Mouse (Mus musculus): ENCODE data around the gene Plcxd2.

Gene Plcxd2

DNA sequence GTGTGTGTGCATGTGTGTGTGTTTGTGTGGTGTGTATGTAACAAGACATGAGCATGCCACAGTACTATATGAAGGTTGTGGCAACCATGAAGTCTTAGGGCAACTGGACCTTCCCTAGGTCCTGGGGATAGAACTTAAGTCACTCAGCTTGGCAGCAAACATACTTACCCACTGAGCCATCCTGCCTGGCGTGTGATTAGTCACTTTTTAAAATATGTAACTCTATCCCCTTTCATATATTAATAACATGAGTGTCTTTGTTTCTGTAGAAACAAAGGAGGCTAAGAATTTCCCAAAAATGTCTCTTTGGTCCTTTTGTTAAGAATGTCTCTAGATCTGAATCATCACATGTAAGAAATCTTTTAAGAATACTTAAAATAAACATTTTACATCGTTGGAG, 72.6 kb downstream of the Plcxd2 start:
- DNase-seq (ENCODE audit: low spot score), result no peak

DNA sequence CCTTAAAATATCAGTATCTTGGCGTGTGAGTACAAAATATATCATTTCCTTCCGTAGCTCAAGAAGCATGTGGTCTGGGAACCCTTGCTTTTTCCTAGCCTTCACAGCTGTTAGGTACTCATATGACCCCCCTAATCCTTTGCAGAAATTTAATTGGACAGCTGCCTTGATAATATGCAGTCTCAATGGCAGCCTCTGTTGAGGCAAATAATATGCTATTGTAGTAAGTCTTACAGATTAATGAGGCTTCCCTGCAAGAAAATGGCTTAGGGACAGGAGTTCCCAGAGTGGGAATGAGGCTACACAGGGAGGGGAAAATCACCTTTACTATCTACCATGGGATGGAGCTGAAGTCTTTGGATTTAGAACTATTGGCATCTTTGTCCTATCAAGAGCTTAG, 73.5 kb downstream of the Plcxd2 start:
- DNase-seq (ENCODE audit: low spot score), result no peak

DNA sequence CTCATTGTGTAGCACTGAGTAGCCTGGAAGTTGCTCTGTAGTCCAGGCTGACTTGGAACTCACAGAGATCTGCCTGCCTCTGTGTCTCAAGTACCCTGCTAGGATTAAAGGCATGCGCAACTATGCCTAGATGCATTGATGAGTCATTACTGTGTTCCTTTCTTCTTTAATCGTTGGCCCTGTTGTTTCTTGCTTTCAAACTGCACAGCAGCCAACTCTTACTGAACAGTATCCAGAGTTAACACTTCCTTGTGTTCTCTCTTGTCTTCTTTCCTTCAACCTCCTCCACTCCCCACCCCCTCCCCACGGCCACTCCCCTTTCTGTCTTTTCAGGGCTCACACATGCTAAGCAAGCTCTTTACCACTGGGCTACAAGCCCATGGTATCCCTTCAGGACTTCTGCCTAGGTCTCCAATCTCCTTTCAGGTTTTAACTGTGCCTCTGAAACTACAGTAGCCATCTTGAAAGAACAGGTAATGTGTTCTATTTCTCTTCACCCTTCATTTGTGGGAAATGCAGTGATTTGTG, 74.0 kb downstream of the Plcxd2 start:
- no peak for DNase-seq (ENCODE audit: low spot score)

DNA sequence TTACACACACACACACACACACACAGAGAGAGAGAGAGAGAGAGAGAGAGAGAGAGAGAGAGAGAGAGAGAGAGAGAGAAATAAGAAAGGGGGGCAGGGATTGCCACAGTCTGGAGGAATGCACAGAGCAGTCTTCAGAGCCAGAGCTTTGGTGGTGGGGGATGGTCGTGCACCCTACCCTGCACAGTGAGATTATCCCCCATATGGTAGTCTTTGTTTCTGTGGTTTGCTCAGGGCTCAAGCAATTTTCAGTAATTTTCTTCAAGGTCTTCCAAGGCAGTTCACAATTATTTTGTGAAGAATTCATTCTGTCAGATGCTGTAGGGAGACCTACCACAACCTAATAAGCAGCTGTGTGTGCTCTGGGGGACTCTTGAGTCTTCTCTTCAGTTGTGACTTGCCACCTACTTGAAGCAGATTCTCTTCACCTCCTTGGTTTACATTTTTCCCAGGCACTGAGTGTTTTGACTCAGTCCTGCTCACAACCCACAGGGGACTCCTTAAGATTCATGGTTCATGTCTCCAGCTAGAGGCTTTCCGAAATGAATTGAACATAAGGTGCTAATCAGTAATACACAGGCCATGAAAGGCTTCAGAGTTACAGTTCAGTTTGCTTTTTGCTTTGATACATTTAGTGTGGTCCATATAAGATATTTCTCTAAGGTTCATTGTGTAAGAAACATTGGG, 75.2 kb downstream of the Plcxd2 start:
- DNase-seq (ENCODE audit: low spot score), result no peak

DNA sequence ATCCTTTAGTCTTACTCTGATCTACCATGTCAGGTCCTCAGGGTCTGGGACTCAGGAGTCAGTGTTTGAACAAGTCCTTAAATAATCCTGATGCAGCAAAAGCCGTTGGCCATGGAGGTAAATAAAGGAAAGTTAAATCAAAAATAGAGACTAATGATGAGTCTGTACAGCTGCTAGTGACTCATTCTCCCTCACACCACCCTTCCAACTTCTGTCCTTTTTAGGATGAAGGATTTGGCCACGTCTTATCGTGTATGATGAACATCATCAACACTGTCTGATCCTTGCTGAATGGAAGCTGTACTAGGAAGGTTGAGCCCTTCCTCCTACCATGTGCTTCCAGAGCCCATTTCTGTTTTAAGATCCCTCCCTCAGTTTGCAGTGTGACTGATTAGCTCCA, 79.7 kb downstream of the Plcxd2 start:
- DNase-seq (ENCODE audit: low spot score), result no peak

DNA sequence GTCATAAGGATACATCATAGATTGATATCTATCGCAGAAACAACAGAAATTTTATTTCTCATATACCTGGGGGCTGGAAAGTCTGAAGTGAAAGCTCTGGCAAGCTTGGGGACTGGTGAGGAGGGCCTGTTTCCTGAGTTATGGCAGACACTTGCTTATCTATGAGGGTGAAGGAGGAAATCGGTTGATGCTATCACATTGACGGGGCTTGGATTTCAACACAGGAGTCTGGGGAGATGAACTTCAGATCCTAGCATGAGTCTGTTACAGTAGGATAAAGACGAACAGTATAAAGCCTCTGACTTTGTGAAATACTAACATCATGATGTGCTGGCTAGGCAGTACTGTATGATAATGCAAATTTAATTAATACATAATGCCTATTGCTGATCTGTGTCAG, 81.9 kb downstream of the Plcxd2 start:
- no peak for DNase-seq (ENCODE audit: low spot score)

DNA sequence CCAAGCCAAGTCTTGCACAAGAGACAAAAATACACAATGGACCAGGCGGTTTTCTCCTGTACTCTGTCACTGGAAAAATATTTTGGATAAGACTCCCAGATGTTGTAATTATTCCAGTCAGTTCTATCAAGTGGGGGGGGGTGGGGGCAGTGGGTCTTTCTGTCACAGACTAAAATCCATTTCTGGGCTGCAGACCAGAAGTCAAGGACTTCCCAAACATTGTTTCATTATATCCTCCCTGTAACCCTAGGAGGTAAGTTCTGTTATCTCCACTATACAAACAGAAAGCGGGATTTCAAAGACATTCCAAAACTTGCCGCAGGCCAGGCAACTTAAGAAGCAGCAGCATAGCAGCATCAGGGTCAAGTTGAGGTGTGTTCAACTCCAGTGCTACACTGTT, 82.4 kb downstream of the Plcxd2 start:
- DNase-seq (ENCODE audit: low spot score), result no peak

DNA sequence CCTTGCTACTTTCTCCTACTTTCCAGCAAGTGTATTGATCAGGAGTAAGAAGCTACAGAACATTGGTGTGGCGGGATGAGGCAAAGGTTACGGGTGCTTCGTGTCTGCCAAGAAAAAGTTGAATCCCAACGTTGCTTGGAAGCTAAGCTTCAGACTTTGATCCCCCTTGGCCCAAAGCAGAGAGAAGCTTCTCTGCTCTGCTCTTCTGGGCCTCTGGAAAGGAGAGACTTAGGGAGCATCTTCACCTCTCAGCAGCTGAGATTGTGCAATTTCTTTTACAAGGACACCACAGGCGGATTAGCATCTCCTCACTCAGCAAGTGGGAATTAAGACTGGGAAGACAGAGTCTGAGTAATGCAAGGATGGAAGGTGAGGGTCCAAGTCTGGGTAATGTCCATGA, 83.1 kb downstream of the Plcxd2 start:
- no peak for DNase-seq (ENCODE audit: low spot score)

DNA sequence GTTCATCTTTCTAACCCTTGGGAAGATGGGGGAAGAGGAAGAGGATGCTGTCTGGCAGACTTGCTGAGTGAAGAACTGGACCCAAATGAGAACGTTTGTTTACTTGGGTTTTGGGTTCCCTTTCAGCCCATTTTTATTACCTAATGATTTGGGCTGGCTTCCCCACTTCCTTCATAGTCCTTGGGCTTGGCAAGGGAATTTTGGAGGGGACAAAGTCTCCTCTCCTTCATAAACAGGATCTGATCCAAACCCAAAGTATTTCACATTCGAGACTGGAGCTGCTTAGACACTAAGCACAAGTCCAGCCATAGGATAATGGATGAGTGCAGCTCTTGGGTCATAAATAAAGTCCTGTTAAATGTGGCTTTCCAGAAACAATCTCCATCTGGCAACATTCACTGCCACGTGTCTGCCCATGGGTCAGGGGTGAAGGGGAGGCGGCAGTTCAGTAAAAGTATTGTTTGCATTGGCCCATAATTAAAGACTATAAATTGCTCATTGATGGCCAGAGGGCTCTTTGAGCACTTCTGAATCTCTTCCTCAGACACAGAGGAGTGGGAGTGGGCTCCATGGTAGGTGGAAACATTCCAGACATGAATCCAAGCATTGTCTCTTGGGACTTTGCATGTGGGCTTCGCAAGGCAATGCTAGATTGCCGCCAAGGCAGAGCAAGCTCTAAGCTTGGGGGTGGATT, 86.1 kb downstream of the Plcxd2 start:
- DNase-seq (ENCODE audit: low spot score), result no peak

DNA sequence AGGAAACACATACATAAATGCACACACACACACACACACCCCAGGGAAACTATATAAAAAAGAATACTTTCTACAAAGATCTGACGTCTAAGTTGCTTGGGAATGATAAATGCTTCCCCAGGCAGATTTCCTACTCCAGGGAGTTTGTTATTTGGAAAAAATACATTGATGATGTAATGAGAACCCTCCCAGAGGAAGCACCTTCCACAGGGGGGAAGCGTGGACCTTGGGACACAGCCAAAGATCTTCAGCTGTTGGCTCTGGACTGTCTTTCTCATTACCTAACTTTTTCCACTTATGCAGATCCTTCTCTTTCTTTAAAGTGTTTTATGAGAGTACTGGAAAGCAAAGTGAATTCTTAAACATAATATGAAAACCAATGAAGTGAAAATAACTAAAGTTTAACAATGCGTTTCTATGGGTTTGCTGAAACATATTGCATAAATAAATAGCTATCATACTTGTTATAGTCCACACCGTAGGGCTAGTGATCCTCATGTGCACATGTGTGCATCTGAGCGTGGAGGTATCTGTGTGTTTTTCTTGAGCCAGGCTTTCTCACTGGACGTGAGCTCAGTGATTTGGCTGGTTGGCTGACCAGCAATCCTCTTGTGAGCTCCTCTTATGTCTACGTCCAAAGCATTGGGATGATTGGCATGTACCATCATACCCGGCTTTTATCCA, 87.3 kb downstream of the Plcxd2 start:
- no peak for DNase-seq (ENCODE audit: low spot score)

DNA sequence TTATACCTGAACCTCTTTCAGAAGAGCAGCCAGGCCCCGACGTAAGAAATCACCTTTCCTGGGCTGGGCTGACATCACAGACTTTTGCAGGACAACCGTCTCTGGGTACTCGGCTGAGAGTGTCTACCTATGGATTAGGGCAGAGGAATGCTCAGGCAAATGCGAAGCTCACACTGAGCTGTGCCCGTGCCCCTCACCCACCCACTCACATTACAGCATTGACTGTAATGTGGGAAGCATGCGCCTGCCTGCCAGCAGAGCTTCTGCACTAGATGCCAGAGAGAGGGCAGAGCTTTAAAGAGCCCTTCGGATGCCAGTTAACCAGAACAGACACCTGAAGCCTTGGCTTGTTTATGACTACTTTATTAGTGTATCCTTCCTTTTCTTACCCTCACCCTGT, 90.4 kb downstream of the Plcxd2 start:
- no peak for DNase-seq (ENCODE audit: low spot score)
